Mouse (Mus musculus): ENCODE measurements around the gene Spryd3. TPM values are rescaled to one million over a fixed set of nuclear protein-coding genes. Genes with fewer than 3 reads are reported as not detected.
A peak's percentile ranks its signal among the peaks of the same experiment; 100 is the strongest.

The Spryd3 gene
- polyA plus RNA-seq, 1 experiment from 2014 or later = 40.2 TPM

DNA sequence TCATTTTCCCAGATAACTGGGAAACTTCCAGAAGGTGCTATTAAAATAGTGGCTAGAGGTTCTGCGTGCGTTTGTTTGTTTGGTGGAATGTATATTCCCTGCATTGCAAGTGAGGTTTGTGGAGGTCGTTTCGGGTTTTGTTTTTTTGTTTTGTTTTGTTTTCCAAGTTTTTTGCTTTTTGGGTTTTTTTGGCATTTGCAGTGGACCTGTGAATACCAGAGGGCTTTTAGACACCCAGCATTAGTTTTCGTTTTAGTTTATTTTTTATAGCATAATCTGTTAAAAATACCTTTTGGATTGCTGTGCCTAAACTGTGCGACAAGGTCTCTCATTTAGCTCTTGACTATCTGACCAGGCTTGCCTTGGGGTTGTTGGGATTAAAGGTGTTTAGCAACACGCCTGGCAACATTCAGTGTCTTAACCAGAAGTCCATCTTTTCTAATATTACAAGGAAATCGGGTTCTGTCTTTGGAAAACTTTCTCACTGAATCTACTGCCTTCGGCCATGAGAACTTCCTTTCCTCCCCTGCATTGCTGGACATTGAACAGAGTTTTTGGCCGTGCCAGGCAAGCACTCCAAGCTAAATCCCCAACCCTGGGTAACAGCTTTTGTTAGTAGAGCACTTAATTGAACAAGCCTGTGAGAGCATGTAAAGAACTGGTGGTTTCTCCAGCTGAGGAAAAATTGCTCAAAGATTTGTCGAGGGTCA, 61.0 kb downstream of the Spryd3 start:
- ATAC-seq (ENCODE audit: low FRiP score, low TSS enrichment) (no peak), DNase-seq (no peak)
- Histone ChIP-seq H3K36me3 (ENCODE audit: control insufficient read depth, insufficient read depth, low read length) (no peaks in the 10 kb centered on the region), H3K4me2 (ENCODE audit: low read length) (peak overlapping the region; percentile 57), H3K27ac (replicated peaks; ENCODE audit: low read depth, low read length) (no peak overlapping the region), H3K27me3 (ENCODE audit: control insufficient read depth, insufficient read depth, low read length) (no peaks in the 10 kb centered on the region), H3K4me3 (replicated peaks; ENCODE audit: low read depth, low read length) (peak overlapping the region; percentile 96), H3K4me1 (ENCODE audit: control insufficient read depth, insufficient read depth, low read length) (peaks cover 17% of the 10 kb centered on the region), H3K9ac (replicated peaks; ENCODE audit: low read length) (peak overlapping the region; percentile 92; the same call in 1 of the 2 replicates), H3K9me3 (ENCODE audit: control insufficient read depth, low read length) (no peaks in the 10 kb centered on the region)
- WGBS = 18% methylated on average over 11 of the region's 11 CpGs

DNA sequence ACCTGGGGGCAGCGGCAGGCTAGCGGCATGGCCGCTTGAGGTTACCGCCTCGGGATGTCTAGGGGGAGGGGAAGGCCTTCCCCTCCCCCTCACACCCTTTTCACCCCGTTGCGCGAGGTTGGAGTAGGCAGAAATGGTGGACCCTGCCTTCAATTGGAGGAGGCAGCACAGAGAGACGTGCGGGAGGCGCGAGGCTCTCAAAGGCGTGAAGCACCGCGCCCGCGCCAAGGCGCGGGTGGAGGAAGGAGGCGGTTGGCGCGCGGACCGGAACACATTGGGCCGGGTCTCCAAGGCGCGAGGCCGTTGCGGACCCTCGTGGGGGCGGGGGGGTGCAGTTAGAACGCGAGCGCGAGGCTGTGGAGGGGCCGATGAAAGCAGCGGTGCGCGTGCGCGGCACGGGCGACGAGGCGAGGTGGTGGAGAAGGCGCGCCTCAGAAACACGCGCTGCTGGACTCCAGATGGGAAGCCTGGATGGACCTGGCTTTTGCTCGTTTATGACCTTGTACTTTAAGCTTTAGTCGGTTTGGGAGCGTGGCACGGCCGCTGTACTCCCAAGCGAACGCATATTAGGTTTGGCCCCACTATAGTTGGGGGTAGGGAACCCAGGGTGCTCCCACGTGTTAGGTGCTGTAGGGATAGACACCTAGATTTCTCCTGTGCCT, 61.8 kb downstream of the Spryd3 start:
- Histone ChIP-seq H3K4me3 (replicated peaks; ENCODE audit: low read depth, low read length) (peak overlapping the region; percentile 96), H3K9ac (replicated peaks; ENCODE audit: low read length) (peak overlapping the region; percentile 92), H3K4me1 (ENCODE audit: control insufficient read depth, insufficient read depth, low read length) (peaks cover 17% of the 10 kb centered on the region), H3K36me3 (ENCODE audit: control insufficient read depth, insufficient read depth, low read length) (no peaks in the 10 kb centered on the region), H3K27ac (replicated peaks; ENCODE audit: low read depth, low read length) (peak overlapping the region; percentile 95), H3K4me2 (ENCODE audit: low read length) (peak overlapping the region; percentile 57), H3K9me3 (ENCODE audit: control insufficient read depth, low read length) (no peaks in the 10 kb centered on the region), H3K27me3 (ENCODE audit: control insufficient read depth, insufficient read depth, low read length) (no peaks in the 10 kb centered on the region)
- under 1% methylated on average over 56 of the region's 57 CpGs for WGBS
- peak; percentile 82 for DNase-seq
- peak; percentile 51 for ATAC-seq (ENCODE audit: low FRiP score, low TSS enrichment)

DNA sequence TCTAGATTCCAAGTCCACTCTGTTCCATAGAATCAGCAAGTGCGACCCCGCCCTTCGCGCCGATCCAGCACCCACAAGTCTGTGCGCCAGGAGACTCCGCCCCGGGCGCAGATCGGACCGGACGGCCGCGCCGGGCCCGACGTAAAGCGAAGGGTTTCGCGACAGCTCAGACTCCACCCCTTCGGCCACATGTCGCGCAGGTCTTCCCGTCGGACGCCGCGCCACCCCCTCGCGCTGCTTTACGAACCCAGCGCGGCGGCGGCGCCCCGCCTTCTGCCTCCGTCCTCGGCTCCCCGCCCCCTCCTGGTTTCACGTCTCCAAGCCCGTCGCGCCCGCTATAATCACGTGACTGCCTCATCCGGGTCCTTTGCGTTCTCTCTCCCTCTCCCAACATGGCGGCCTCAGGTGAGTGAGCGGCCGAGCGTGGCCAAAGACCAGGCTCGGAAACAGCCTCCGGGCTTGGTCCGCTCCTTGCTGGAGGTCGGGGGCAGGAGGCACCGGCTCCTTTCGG, 62.4 kb downstream of the Spryd3 start, which contains the start of gene Eif4b:
TSS of gene Eif4b (plus strand) at position 215 of the 511 bp plus-strand sequence.
- DNase-seq = peak; percentile 100
- Histone ChIP-seq H3K36me3 (ENCODE audit: control insufficient read depth, insufficient read depth, low read length) (no peaks in the 10 kb centered on the region), H3K27me3 (ENCODE audit: control insufficient read depth, insufficient read depth, low read length) (no peaks in the 10 kb centered on the region), H3K4me3 (replicated peaks; ENCODE audit: low read depth, low read length) (peak within 1 kb of the TSS; percentile 96), H3K4me2 (ENCODE audit: low read length) (peak within 1 kb of the TSS; percentile 57), H3K4me1 (ENCODE audit: control insufficient read depth, insufficient read depth, low read length) (peaks cover 17% of the 10 kb centered on the region), H3K27ac (replicated peaks; ENCODE audit: low read depth, low read length) (peak within 1 kb of the TSS; percentile 95), H3K9ac (replicated peaks; ENCODE audit: low read length) (peak within 1 kb of the TSS; percentile 92), H3K9me3 (ENCODE audit: control insufficient read depth, low read length) (no peaks in the 10 kb centered on the region)
- under 1% methylated on average over 58 of the region's 58 CpGs for WGBS
- peak; percentile 95 for ATAC-seq (ENCODE audit: low FRiP score, low TSS enrichment)

- Histone ChIP-seq H3K4me2 (ENCODE audit: low read length) (peak overlapping the region; percentile 57), H3K36me3 (ENCODE audit: control insufficient read depth, insufficient read depth, low read length) (no peaks in the 10 kb centered on the region), H3K4me1 (ENCODE audit: control insufficient read depth, insufficient read depth, low read length) (peaks cover 17% of the 10 kb centered on the region), H3K9me3 (ENCODE audit: control insufficient read depth, low read length) (no peaks in the 10 kb centered on the region), H3K4me3 (replicated peaks; ENCODE audit: low read depth, low read length) (peak overlapping the region; percentile 96), H3K9ac (replicated peaks; ENCODE audit: low read length) (peak overlapping the region; percentile 30; the same call in 1 of the 2 replicates), H3K27me3 (ENCODE audit: control insufficient read depth, insufficient read depth, low read length) (no peaks in the 10 kb centered on the region), H3K27ac (replicated peaks; ENCODE audit: low read depth, low read length) (peak overlapping the region; percentile 37; the same call in 1 of the 2 replicates)
- 17% methylated on average over 6 of the region's 6 CpGs for WGBS
- DNase-seq (no peak), ATAC-seq (ENCODE audit: low FRiP score, low TSS enrichment) (peak; percentile 46)
Observed at GRCm38 (mm10) chr15:102072963-102073558, 63.0 kb downstream of the Spryd3 start.

- ATAC-seq (ENCODE audit: low FRiP score, low TSS enrichment) (no peak), DNase-seq (no peak)
- Histone ChIP-seq H3K36me3 (ENCODE audit: control insufficient read depth, insufficient read depth, low read length) (no peaks in the 10 kb centered on the region), H3K9ac (replicated peaks; ENCODE audit: low read length) (no peak overlapping the region), H3K9me3 (ENCODE audit: control insufficient read depth, low read length) (no peaks in the 10 kb centered on the region), H3K4me1 (ENCODE audit: control insufficient read depth, insufficient read depth, low read length) (peaks cover 15% of the 10 kb centered on the region), H3K4me3 (replicated peaks; ENCODE audit: low read depth, low read length) (no peak overlapping the region), H3K27ac (replicated peaks; ENCODE audit: low read depth, low read length) (no peak overlapping the region), H3K4me2 (ENCODE audit: low read length) (no peak overlapping the region), H3K27me3 (ENCODE audit: control insufficient read depth, insufficient read depth, low read length) (peaks cover 4% of the 10 kb centered on the region)
- WGBS = 69% methylated on average over 13 of the region's 13 CpGs
Observed at GRCm38 (mm10) chr15:102070476-102071467, 65.3 kb downstream of the Spryd3 start.

Other genes with a start within 250 kb of the Spryd3 start
- gene Krt76, start 243.3 kb downstream of the Spryd3 start, polyA plus RNA-seq (2014; fragmentation: Nextera tagmentation; extraction: Ambion mirVana) = not detected in 2 replicates
- not detected in 2 replicates for gene Krt4, start 211.5 kb downstream of the Spryd3 start, polyA plus RNA-seq (2014; fragmentation: Nextera tagmentation; extraction: Ambion mirVana)
- 0.45 and 0.69 TPM in 2 replicates for gene Krt79, start 195.9 kb downstream of the Spryd3 start, polyA plus RNA-seq (2014; fragmentation: Nextera tagmentation; extraction: Ambion mirVana)
- gene Krt78, start 181.9 kb downstream of the Spryd3 start, polyA plus RNA-seq (2014; fragmentation: Nextera tagmentation; extraction: Ambion mirVana) = not detected in 2 replicates
- gene Krt8, start 131.8 kb downstream of the Spryd3 start, polyA plus RNA-seq (2014; fragmentation: Nextera tagmentation; extraction: Ambion mirVana) = 0.15 and 0.59 TPM in 2 replicates
- gene Krt18, start 108.1 kb downstream of the Spryd3 start, polyA plus RNA-seq (2014; fragmentation: Nextera tagmentation; extraction: Ambion mirVana) = 0.35 and 1.3 TPM in 2 replicates
- 76.7 and 98.8 TPM in 2 replicates for gene Eif4b, start 62.5 kb downstream of the Spryd3 start, polyA plus RNA-seq (2014; fragmentation: Nextera tagmentation; extraction: Ambion mirVana)
- gene Tns2, start 35.8 kb downstream of the Spryd3 start, polyA plus RNA-seq (2014; fragmentation: Nextera tagmentation; extraction: Ambion mirVana) = 3.6 and 8.9 TPM in 2 replicates
- 1.3 and 1.6 TPM in 2 replicates for gene Igfbp6, start 8.1 kb upstream of the Spryd3 start, polyA plus RNA-seq (2014; fragmentation: Nextera tagmentation; extraction: Ambion mirVana)
- gene Soat2, start 14.3 kb upstream of the Spryd3 start, polyA plus RNA-seq (2014; fragmentation: Nextera tagmentation; extraction: Ambion mirVana) = not detected in 2 replicates
- gene Zfp740, start 67.0 kb upstream of the Spryd3 start, polyA plus RNA-seq (2014; fragmentation: Nextera tagmentation; extraction: Ambion mirVana) = 43.5 and 57.7 TPM in 2 replicates
- gene Csad, start 68.5 kb upstream of the Spryd3 start, polyA plus RNA-seq (2014; fragmentation: Nextera tagmentation; extraction: Ambion mirVana) = 25.9 and 28.1 TPM in 2 replicates
- gene Itgb7, start 95.7 kb upstream of the Spryd3 start, polyA plus RNA-seq (2014; fragmentation: Nextera tagmentation; extraction: Ambion mirVana) = 0.57 and 0.78 TPM in 2 replicates
- gene Rarg, start 121.3 kb upstream of the Spryd3 start, polyA plus RNA-seq (2014; fragmentation: Nextera tagmentation; extraction: Ambion mirVana) = 2.3 and 3.6 TPM in 2 replicates
- 0.09 TPM in 1 of 2 replicates, not detected in the other for gene Gm9918, start 134.3 kb upstream of the Spryd3 start, polyA plus RNA-seq (2014; fragmentation: Nextera tagmentation; extraction: Ambion mirVana)
- gene Mfsd5, start 143.2 kb upstream of the Spryd3 start, polyA plus RNA-seq (2014; fragmentation: Nextera tagmentation; extraction: Ambion mirVana) = 51.9 and 53.3 TPM in 2 replicates
- 4.9 and 9.1 TPM in 2 replicates for gene Espl1, start 160.0 kb upstream of the Spryd3 start, polyA plus RNA-seq (2014; fragmentation: Nextera tagmentation; extraction: Ambion mirVana)
- gene Pfdn5, start 189.9 kb upstream of the Spryd3 start, polyA plus RNA-seq (2014; fragmentation: Nextera tagmentation; extraction: Ambion mirVana) = 562 and 649 TPM in 2 replicates
- 80.4 and 89.0 TPM in 2 replicates for gene Myg1, start 195.5 kb upstream of the Spryd3 start, polyA plus RNA-seq (2014; fragmentation: Nextera tagmentation; extraction: Ambion mirVana)
- gene Aaas, start 214.5 kb upstream of the Spryd3 start, polyA plus RNA-seq (2014; fragmentation: Nextera tagmentation; extraction: Ambion mirVana) = 27.6 and 30.6 TPM in 2 replicates
- 0.21 TPM in 1 of 2 replicates, not detected in the other for gene Sp7, start 230.9 kb upstream of the Spryd3 start, polyA plus RNA-seq (2014; fragmentation: Nextera tagmentation; extraction: Ambion mirVana)